Mouse (Mus musculus): ENCODE measurements around the gene Srp68. TPM values are rescaled to one million over a fixed set of nuclear protein-coding genes. Genes with fewer than 3 reads are reported as not detected.
A peak's percentile ranks its signal among the peaks of the same experiment; 100 is the strongest.

Gene Srp68
- polyA plus RNA-seq, 2 experiments = 28.8 to 37.6 TPM

- Histone ChIP-seq H3K9me3 (ENCODE audit: control insufficient read depth, low read length) (no peaks in the 10 kb centered on the region), H3K4me2 (ENCODE audit: low read depth) (no peak overlapping the region), H3K4me1 (replicated peaks; ENCODE audit: control insufficient read depth in 2 of 2, insufficient read depth in 2 of 2, low read length in 1 of 2) (no peaks in the 10 kb centered on the region), H3K27me3 (ENCODE audit: control insufficient read depth, insufficient read depth, low read length) (no peaks in the 10 kb centered on the region), H3K4me3 (ENCODE audit: insufficient read depth in 1 of 2, low read depth in 2 of 2, low read length in 2 of 2) (no peak overlapping the region), H3K9ac (replicated peaks) (no peak overlapping the region), H3K36me3 (replicated peaks; ENCODE audit: control insufficient read depth, insufficient read depth, low read depth) (no peaks in the 10 kb centered on the region; the same call in 1 of the 2 replicates), H3K27ac (no peak overlapping the region)
- 76% methylated on average over 6 of the region's 6 CpGs for WGBS (ENCODE audit: insufficient replicate concordance)
- no peak for TF ChIP-seq EP300 (IDR thresholded peaks at IDR 0.05; ENCODE audit: low read depth)
- TF ChIP-seq CTCF (IDR thresholded peaks at IDR 0.05; ENCODE audit: low read depth) = no peak
- DNase-seq (ENCODE audit: low read depth in 3 of 3, low spot score in 3 of 3) (no peak), ATAC-seq (ENCODE audit: insufficient read depth) (no peak)
Measured at GRCm38 (mm10) chr11:116298621-116299020, 24.6 kb upstream of the Srp68 start.

GRCm38 (mm10) chr11:116298221-116298620 is 24.2 kb upstream of the Srp68 start:
- no peak overlapping the region for H3K27ac ChIP-seq
- no peak overlapping the region for H3K4me3 ChIP-seq (ENCODE audit: insufficient read depth in 1 of 2, low read depth in 2 of 2, low read length in 2 of 2)
- no peak overlapping the region for H3K9ac ChIP-seq (replicated peaks)
- DNase-seq (ENCODE audit: low read depth in 3 of 3, low spot score in 3 of 3) (no peak), ATAC-seq (ENCODE audit: insufficient read depth) (no peak)
- H3K4me2 ChIP-seq (ENCODE audit: low read depth) = no peak overlapping the region
- H3K36me3 ChIP-seq (replicated peaks; ENCODE audit: control insufficient read depth, insufficient read depth, low read depth) = no peaks in the 10 kb centered on the region
- H3K4me1 ChIP-seq (replicated peaks; ENCODE audit: control insufficient read depth in 2 of 2, insufficient read depth in 2 of 2, low read length in 1 of 2) = no peaks in the 10 kb centered on the region
- WGBS (ENCODE audit: insufficient replicate concordance) = 84% methylated on average over 11 of the region's 11 CpGs
- H3K27me3 ChIP-seq (ENCODE audit: control insufficient read depth, insufficient read depth, low read length) = no peaks in the 10 kb centered on the region
- H3K9me3 ChIP-seq (ENCODE audit: control insufficient read depth, low read length) = no peaks in the 10 kb centered on the region
- TF ChIP-seq EP300 (IDR thresholded peaks at IDR 0.05; ENCODE audit: low read depth) (no peak), CTCF (IDR thresholded peaks at IDR 0.05; ENCODE audit: low read depth) (no peak)

- H3K36me3 ChIP-seq (replicated peaks; ENCODE audit: control insufficient read depth, insufficient read depth, low read depth) = no peaks in the 10 kb centered on the region
- no peak for TF ChIP-seq CTCF (IDR thresholded peaks at IDR 0.05; ENCODE audit: low read depth)
- no peaks in the 10 kb centered on the region for H3K9me3 ChIP-seq (ENCODE audit: control insufficient read depth, low read length)
- H3K4me3 ChIP-seq (ENCODE audit: insufficient read depth in 1 of 2, low read depth in 2 of 2, low read length in 2 of 2) = no peak overlapping the region
- 64% methylated on average over 3 of the region's 3 CpGs for WGBS (ENCODE audit: insufficient replicate concordance)
- DNase-seq (ENCODE audit: low read depth in 3 of 3, low spot score in 3 of 3) = no peak
- no peak for ATAC-seq (ENCODE audit: insufficient read depth)
- no peak overlapping the region for H3K27ac ChIP-seq
- no peak overlapping the region for H3K4me2 ChIP-seq (ENCODE audit: low read depth)
- H3K4me1 ChIP-seq (replicated peaks; ENCODE audit: control insufficient read depth in 2 of 2, insufficient read depth in 2 of 2, low read length in 1 of 2) = no peaks in the 10 kb centered on the region
- H3K27me3 ChIP-seq (ENCODE audit: control insufficient read depth, insufficient read depth, low read length) = no peaks in the 10 kb centered on the region
- H3K9ac ChIP-seq (replicated peaks) = no peak overlapping the region
Measured at GRCm38 (mm10) chr11:116297017-116297416, 23.0 kb upstream of the Srp68 start.

- H3K4me1 ChIP-seq (replicated peaks; ENCODE audit: control insufficient read depth in 2 of 2, insufficient read depth in 2 of 2, low read length in 1 of 2) = no peaks in the 10 kb centered on the region
- H3K9me3 ChIP-seq (ENCODE audit: control insufficient read depth, low read length) = no peaks in the 10 kb centered on the region
- no peak for ATAC-seq (ENCODE audit: insufficient read depth)
- no peak overlapping the region for H3K27ac ChIP-seq
- DNase-seq (ENCODE audit: low read depth in 3 of 3, low spot score in 3 of 3) = no peak
- no peak overlapping the region for H3K4me2 ChIP-seq (ENCODE audit: low read depth)
- TF ChIP-seq EP300 (IDR thresholded peaks at IDR 0.05; ENCODE audit: low read depth) (no peak), CTCF (IDR thresholded peaks at IDR 0.05; ENCODE audit: low read depth) (no peak)
- no peak overlapping the region for H3K4me3 ChIP-seq (ENCODE audit: insufficient read depth in 1 of 2, low read depth in 2 of 2, low read length in 2 of 2)
- WGBS (ENCODE audit: insufficient replicate concordance) = 78% methylated on average over 8 of the region's 8 CpGs
- H3K36me3 ChIP-seq (replicated peaks; ENCODE audit: control insufficient read depth, insufficient read depth, low read depth) = no peaks in the 10 kb centered on the region
- H3K27me3 ChIP-seq (ENCODE audit: control insufficient read depth, insufficient read depth, low read length) = no peaks in the 10 kb centered on the region
- no peak overlapping the region for H3K9ac ChIP-seq (replicated peaks)
Measured at GRCm38 (mm10) chr11:116296191-116296734, 22.2 kb upstream of the Srp68 start.

DNA sequence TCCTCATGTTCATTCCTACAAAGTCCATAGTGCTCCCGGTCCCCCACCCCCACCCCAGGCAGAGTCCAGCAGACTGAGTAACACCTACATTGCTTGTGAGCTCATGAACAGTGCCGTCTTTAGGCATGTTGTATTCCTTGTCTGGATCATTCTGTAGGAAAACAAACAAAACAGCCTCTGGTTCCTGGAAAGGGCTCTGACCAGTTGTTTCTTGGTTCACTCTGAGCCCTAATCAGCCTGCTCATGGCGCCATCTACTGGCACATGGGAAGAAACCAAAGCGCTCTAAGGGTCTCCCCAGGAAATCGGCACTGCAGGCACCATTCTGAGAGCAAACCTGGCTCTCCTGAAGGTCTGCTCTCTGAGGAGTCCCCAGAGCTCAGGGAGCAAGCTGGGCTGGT is 20.3 kb upstream of the Srp68 start:
- Histone ChIP-seq H3K9ac (replicated peaks) (no peak overlapping the region), H3K4me1 (replicated peaks; ENCODE audit: control insufficient read depth in 2 of 2, insufficient read depth in 2 of 2, low read length in 1 of 2) (no peaks in the 10 kb centered on the region), H3K9me3 (ENCODE audit: control insufficient read depth, low read length) (no peaks in the 10 kb centered on the region), H3K27me3 (ENCODE audit: control insufficient read depth, insufficient read depth, low read length) (no peaks in the 10 kb centered on the region), H3K27ac (no peak overlapping the region), H3K36me3 (replicated peaks; ENCODE audit: control insufficient read depth, insufficient read depth, low read depth) (no peaks in the 10 kb centered on the region), H3K4me3 (ENCODE audit: insufficient read depth in 1 of 2, low read depth in 2 of 2, low read length in 2 of 2) (no peak overlapping the region), H3K4me2 (ENCODE audit: low read depth) (no peak overlapping the region)
- peak; percentile 83 for TF ChIP-seq CTCF (IDR thresholded peaks at IDR 0.05; ENCODE audit: low read depth)
- TF ChIP-seq EP300 (IDR thresholded peaks at IDR 0.05; ENCODE audit: low read depth) = no peak
- ATAC-seq (ENCODE audit: insufficient read depth) = no peak
- DNase-seq (ENCODE audit: low read depth in 3 of 3, low spot score in 3 of 3) = peak; percentile 34 to 44 (median 38)
- 49% methylated on average over 5 of the region's 5 CpGs for WGBS (ENCODE audit: insufficient replicate concordance)
